Mouse (Mus musculus) brown adipose tissue, adult 24 weeks (tissue): ENCODE measurements around the gene Tmem161a. TPM values are rescaled to one million over a fixed set of nuclear protein-coding genes. Genes with fewer than 3 reads are reported as not detected.

Experiments used
- polyA plus RNA-seq: library from polyadenylated mRNA; stranded (reverse); fragments of >200 nt; gene quantifications from 2 replicates; pipeline ENCODE4 v1.2.4, GENCODE M21; 2012; ENCODE audit not compliant: missing spikeins, insufficient read depth, insufficient read length

The Tmem161a gene
- polyA plus RNA-seq, 1 experiment, result 22.0 TPM

Other genes starting within 250 kb of the Tmem161a start
- 33.7 and 35.6 TPM in 2 replicates for gene Gatad2a, start 176.0 kb upstream of the Tmem161a start, polyA plus RNA-seq
- 12.3 and 16.4 TPM in 2 replicates for gene Mau2, start 129.6 kb upstream of the Tmem161a start, polyA plus RNA-seq
- gene Sugp1, start 129.5 kb upstream of the Tmem161a start, polyA plus RNA-seq, result 7.6 and 9.0 TPM in 2 replicates
- gene Tm6sf2, start 99.4 kb upstream of the Tmem161a start, polyA plus RNA-seq, result not detected in 2 replicates
- 0.63 and 4.7 TPM in 2 replicates for gene Hapln4, start 88.9 kb upstream of the Tmem161a start, polyA plus RNA-seq
- gene Ncan, start 51.5 kb upstream of the Tmem161a start, polyA plus RNA-seq, result 1.9 and 3.2 TPM in 2 replicates
- 8.6 and 12.9 TPM in 2 replicates for gene Nr2c2ap, start 41.0 kb upstream of the Tmem161a start, polyA plus RNA-seq
- gene Rfxank, start 33.2 kb upstream of the Tmem161a start, polyA plus RNA-seq, result 18.6 and 21.4 TPM in 2 replicates
- 63.7 and 77.1 TPM in 2 replicates for gene Borcs8, start 32.9 kb upstream of the Tmem161a start, polyA plus RNA-seq
- not detected in 2 replicates for gene Mef2b, start 32.6 kb upstream of the Tmem161a start, polyA plus RNA-seq
- 75.9 and 89.9 TPM in 2 replicates for gene Slc25a42, start 39.9 kb downstream of the Tmem161a start, polyA plus RNA-seq
- 5.9 and 10.4 TPM in 2 replicates for gene Sugp2, start 61.9 kb downstream of the Tmem161a start, polyA plus RNA-seq
- gene Armc6, start 62.1 kb downstream of the Tmem161a start, polyA plus RNA-seq, result 5.0 and 6.7 TPM in 2 replicates
- gene Homer3, start 110.5 kb downstream of the Tmem161a start, polyA plus RNA-seq, result 2.8 and 4.5 TPM in 2 replicates
- gene Ddx49, start 130.1 kb downstream of the Tmem161a start, polyA plus RNA-seq, result 14.1 and 18.1 TPM in 2 replicates
- gene Cope, start 130.2 kb downstream of the Tmem161a start, polyA plus RNA-seq, result 158 and 198 TPM in 2 replicates
- gene Cers1, start 143.4 kb downstream of the Tmem161a start, polyA plus RNA-seq, result not detected in 2 replicates
- gene Gdf1, start 157.5 kb downstream of the Tmem161a start, polyA plus RNA-seq, result not detected in 2 replicates
- 11.7 and 20.8 TPM in 2 replicates for gene Upf1, start 180.9 kb downstream of the Tmem161a start, polyA plus RNA-seq
- not detected in 2 replicates for gene Comp, start 201.2 kb downstream of the Tmem161a start, polyA plus RNA-seq